Mouse (Mus musculus) urinary bladder, postnatal 14 days (tissue): ENCODE results near the gene Ank2.
"Not testable (repeated sequence)": the region's sequence is repeated elsewhere in the genome, so short reads cannot be mapped to it uniquely, and the experiment has no call there.

ENCODE experiments used
- DNase-seq: peaks from one replicate; pipeline ENCODE4 v3.0.0; 2021; ENCODE audit warnings: low spot score

The Ank2 gene

DNA sequence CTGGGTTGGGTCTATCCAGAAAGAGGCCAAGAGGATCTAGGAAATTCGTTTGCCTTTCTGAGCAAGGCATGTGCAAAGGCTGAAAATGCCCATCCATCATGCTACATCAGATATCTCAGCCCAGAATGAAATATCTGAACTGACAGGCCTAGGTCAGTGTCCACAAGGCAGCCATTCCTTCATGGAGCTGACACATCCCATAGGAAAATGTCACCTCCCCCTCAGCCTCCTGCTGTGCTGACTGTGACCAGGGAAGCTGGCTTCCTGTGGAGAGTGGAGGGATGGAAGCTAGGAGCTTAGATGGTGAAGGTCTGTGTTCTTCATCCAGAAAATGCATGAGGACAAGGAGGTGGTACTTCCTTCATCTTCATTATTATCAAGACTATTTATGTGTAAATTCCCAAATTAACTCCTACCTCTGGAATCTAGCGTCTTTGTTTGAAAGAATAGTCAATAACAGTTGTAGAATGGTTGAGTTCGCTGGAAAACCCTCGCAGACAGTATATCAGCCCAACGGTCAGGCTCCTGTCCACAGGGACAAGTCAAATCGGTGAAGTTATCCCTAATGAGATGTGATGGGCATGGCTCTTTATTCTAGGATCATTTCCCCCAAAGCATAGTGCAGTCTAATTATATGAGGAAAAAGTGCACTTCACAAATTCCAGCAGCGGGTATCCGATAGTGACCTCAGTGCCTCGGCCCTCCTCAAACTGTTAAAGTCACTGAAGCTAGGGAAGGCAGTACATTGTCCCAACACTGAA lies 148.4 kb downstream of the Ank2 start:
- DNase-seq = no peak

DNA sequence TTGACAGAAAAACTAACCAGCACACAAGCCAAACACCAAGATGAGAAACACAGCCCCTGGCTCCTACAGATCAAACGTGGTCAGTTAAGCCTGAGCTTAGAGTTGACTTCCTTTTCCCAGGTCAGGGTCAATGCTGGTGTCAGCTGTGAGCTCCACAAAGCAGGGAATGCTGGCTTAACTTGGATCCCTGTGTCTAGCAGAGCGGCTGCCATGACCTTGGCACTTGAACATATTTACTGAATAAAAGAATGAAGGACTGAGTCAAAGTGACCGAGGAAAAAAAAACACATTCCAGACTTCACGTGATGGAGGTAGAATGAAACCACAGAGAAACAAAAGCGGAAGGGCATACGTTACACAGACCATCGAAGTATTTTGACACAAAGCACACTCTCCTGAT lies 150.2 kb downstream of the Ank2 start:
- no peak for DNase-seq

DNA sequence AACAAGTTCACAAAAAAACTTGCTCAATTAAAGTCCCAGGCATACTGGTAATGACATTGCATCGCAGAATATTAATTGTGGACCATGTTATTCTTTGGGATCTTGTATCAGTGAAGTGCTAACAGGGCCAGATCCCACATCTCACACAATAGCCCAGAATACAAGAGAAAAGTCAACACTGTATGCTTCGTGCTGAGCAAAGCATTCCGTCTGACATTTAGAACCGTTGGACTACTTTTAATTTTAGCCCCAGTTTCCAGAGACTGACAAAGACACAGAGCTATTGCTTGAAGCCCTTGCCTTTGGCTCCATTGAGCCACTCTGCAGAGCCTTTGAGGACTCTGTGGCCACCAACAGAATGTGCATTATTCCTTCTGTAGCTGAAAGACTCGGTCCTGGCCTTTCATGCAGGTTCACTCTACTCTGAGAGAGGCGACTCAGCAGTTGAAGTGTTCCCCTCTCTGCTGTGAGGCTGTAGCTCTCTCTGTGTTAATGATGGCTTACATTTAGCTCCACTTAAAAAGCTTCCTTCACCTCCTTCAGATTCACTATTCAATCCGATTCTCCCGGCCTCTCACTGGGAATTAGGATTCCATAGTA lies 153.2 kb downstream of the Ank2 start:
- no peak for DNase-seq

DNA sequence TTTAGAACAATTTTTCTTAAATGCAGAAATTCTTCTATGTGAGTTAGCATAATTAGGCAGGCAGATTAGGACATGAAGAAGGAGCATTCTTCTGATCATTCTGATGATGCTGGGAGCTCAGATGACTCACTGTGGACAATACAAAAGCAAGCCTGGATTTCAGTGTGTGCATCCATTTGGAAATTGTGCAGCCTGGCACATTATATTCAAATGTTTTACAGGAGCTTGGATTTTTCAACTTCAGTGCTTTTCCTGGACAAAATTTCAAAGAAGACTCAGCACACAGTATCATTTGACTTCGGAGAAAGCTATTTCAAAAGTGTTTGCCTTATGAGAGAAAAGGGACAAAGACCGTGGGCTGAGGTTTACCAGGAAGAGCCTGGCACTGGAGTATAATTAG lies 157.8 kb downstream of the Ank2 start:
- no peak for DNase-seq

DNA sequence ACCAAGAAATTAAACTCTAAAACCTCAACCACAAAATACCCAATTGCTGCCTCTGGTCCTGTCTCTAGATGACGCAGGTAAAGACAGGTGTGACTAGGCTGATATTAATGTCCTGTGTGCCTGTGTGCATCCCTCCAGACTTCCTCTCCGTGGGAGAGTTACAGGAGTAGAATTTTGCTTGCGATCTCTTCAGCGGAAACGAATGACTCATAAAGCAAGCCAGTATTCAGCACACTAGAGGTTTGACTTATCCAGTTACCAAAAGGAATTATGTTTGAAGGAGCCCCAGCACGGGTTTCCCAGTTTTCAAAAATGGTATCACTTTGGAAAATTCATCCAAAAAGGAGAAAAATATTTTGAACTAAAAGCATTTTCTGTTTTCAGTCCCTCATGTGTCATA lies 164.3 kb downstream of the Ank2 start:
- DNase-seq = no peak

DNA sequence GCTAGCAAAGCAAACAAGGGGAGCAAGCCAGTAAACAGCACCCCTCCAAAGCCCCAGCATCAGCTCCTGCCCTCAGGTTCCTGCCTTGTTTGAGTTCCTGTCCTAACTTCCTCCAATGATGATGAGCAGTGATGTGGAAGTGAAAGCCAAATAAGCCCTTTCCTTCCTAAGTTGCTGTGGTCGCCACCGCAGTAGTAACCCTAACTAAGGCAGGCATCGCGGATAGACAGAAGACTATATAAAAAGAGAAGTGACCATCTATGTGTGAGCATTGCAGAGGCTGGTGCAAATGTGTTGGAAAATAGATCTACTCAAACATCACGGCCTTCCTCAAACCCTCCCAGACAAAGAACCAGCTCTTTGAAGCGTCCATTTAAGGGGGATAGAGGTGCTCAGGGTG lies 167.6 kb downstream of the Ank2 start:
- no peak for DNase-seq

DNA sequence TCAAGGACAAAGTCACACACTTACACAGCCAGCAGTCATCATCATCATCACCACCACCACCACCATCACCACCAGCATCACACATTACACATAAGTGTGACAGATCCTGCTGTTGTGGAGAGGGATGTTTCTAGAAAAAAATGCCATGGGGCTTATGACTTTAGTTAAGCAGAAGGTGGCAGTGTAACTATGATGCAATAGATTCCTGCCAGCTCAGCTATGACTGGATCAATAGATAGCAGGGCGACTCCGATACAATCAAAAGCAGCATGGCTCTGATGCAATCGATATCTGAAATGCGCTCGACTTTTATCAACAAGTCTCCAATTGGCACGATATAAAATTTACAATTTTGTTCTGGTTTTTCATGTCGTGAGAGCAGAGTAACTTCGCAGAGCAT lies 172.8 kb downstream of the Ank2 start:
- DNase-seq = no peak

DNA sequence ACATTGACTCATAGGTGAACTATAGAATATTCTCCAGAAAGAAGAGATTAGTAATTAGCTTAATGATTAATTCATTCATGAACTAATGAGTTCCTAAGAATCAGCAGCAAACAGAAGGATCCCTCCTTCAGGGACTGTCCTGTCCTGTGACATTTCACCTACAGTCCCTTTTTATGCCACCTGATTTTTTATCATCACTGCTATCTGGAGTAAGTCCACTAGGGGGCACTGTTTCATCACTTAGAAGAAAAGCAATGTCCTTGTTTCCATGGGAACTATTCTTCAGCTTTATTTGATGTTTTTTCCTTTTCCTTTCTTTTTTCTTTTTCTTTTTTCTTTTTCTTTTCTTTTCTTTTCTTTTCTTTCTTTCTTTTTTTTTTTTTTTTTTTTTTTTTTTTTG lies 176.3 kb downstream of the Ank2 start:
- peak; percentile 38 for DNase-seq

DNA sequence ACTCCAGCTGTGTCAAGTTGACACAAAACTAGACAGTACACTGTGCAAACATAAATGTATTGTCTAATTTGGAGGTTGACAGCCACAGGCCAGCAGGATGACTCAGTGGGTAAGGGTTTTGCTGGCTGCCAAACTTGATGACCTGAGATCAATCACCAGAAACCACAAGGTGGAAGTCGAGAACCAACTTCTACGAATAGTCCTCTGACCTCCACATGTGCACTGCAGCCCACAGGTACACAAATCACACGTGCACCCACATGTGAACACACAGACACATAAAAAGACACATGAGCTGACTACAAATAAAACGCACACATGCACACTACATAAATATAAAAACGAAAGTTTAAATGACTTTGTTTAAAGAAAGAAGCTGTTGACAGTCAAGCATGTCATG lies 177.5 kb downstream of the Ank2 start:
- DNase-seq = no peak

DNA sequence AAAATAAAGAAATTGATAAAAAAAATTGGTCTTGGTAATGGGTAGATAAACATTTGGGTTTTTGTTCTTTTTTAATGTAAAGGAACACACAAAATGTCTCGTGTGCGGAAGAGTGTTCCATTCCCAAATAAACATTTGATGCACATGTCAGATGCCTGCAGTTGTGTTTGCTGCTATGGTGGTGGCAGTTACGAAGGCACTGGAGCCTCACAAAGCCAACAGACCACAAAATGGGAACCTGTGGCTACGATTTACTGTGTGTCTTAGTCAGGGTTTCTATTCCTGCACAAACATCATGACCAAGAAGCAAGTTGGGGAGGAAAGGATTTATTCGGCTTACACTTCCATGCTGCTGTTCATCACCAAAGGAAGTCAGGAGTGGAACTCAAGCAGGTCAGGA lies 178.1 kb downstream of the Ank2 start:
- DNase-seq = not testable (repeated sequence)

DNA sequence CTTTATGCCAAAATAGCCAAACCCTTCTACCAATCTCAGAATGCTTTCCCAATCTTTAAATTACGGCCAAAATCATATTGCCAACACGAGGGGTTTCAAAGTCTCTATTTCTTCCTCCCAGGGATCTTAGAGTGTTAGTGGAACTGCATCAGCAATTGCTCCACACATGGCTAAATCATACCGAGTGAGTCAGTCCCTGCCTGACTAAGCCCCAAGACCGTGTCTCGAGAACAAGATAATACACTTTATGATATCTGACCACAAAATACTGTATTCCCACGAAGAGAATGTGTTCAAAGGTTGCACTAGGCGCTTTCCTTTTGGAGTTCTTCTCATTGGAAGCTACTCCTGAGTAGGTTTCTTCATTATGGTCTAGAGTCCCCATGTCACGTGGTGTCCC lies 178.8 kb downstream of the Ank2 start:
- DNase-seq = no peak

DNA sequence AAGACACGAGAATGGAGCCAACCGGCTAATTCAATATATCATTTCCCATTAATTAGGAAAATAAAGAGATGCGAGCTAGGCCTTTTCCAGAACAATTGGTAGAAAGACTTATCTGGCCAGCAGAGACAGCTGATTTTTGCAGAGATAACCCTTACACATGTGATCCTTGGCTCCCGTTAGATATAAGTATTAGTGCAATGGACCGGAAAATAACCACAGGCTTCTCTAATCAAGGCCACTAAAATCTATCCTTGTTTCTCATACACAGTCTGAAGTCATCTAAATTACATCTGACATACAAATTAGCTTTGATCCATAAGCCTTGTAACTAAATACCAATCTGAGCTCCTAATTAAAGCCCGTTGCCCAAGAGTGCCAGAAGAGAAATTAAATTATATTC lies 181.5 kb downstream of the Ank2 start:
- DNase-seq = no peak

DNA sequence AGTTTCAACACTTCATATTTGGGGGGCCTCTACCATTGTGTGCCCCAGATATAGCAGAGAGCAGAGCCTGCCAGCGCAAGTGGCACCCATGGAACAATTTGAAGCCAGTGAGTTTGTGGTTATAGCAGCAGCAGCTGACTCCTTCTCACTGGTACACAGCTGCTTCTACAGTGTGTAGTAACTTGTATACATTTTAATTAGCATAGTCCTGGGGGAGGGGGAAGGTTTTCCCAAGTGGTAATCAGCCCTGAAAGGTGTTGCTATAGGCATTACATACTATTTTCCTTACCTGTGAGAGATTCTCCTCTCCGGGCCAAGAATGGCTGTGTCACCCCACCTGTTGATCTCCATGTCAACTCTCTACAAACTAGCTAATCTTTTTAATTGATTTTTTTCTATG lies 182.4 kb downstream of the Ank2 start:
- DNase-seq = no peak

DNA sequence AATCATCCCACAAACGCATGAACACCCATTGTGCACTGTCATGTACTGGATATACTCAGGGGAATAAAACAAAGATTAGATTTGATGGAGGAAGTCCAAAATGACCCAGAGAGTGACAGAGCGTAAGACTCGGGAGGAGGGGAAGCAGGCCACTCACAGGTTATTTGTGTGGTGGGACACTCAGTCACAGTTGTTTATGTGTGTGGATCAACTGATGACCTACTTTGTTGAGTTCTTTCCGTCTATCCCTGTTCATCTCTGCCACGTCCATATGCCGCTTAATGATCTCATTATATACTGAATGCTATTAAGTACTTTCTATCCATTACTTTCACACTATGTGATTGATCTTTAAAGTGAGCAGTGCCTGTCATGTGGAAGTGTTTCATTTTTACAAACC lies 187.6 kb downstream of the Ank2 start:
- DNase-seq = no peak

DNA sequence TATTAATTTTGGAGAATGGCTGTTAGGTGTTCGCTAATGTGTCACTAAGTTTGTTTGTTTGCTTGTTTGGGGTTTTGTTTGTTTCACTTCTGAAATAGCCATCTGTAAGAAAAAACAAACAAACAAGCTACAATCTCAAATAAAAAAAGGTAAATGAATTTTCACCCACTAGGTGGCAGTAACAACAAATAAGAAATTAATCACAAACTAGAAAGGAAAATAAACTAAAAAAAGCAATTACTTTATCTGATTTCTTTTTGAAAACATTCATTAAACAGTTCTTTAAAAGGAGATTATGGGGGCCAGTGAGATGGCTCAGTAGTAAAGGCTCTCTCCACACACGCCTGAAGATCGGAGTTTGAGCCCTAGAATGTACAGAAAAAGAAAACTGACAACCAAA lies 189.1 kb downstream of the Ank2 start:
- no peak for DNase-seq

DNA sequence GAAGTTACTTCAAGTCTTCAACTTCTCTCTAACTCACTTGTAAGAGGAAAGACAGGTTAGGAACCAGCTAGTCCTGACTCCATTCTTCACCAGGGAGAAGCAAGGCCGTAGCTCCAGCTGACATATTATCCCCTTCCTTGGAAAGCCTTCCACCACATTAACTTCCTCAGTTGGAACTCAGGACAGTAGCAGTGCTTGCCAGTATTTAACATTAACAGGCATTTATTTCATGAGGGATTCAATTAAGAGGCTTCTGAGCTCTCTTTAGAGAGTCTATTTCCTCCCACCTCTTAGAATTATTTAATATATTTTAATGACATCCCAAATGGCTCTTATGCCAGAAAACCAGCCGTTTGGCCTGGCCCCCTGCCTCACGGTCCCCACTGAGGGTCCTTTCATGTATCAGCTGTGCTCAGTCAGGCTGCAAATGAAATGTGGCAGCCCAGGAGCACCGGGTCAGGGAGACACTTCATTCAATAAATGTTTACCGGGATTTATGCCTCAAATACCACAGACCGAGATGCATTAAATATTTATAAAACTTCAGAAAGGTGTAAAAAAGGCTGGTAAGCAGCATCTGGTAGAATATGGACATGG lies 195.1 kb downstream of the Ank2 start:
- DNase-seq = no peak

DNA sequence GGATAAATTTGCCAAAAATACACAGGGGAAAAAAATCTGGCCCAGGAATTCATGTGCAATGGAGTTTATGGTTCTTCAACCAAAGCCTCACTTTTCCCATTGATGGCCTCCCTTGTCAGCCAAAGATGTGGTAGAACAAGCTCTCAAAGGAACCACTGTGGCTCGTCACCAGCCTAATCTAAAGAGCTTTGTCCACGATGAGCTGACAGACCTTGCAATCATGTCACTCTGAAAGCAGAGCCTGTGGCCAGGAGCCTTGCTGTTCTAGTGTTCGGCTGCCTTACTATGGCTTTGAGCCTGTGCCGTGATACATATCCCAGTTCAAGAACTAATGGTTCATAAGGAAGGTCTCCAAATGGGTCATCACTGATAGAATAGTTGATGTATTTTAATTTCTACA lies 196.1 kb downstream of the Ank2 start:
- no peak for DNase-seq

DNA sequence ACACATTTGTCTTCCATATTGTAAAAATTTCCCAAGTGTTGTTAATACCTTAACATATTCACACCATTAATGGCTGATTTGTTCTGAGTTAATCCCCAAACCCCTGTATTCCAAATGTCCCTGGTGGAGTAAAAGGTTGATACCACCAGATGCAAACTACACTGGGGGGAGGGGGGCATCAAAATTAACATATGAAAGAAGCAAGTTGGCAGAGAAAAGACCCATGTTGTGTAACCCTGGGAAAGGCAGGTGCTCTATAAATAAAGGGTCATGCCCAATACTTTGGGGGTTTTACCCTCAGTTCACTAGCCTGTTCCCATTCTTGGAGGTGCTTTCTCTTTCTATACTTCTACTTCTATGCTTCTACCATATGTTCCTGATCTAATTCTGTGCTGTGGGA lies 198.4 kb downstream of the Ank2 start:
- no peak for DNase-seq

DNA sequence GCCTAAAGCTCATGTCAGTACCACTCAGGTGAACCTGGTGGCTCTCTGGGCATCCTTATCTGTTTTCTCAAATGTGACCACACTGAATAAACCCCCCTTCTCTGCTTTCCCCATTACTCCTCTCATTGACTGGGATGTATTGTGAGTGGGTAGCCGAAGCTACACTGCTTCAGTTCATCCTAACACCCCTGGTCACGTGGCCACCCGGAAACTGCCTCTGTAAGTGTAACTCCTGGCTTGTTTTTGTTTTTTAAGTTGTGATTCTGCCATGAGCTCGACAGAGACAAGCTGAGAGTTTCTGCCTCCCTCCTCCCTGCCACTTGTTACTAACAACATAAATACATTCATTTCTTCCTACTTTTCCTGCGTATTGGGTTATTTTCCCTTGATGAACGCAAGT lies 203.2 kb downstream of the Ank2 start:
- no peak for DNase-seq

DNA sequence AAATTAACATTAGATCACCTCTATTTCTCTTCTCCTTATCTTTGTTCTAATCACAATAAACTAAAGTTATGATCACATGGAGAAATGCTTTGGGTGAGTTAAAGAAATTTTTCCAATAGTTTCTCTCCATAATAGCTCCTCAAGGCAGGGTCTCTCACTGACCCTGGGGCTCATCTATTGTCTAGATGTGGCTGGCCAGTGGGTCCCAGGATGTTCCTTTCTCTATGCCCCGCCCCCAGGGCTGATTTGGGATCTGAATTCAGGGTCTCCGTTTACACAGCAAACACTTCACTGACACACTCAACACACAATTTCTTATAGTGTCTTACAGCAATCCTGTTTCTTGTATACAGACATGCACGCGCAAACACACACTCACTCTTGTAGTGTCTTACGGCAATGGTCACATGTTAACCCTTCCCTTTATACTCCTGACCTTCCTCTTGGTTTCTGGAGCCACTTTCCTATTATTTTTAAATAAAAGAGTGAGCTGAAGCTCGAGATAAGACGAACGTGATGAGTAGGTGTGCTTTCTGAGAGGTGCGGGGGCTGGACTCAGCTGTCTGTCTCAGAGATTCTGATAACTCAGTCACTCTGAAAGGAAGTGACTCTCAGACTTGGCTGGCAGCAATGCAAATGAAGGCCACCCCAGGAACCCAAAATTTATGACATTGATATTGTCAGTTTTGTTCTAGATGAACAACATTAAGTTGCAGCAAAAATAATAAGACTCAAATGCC lies 204.4 kb downstream of the Ank2 start:
- DNase-seq = no peak

DNA sequence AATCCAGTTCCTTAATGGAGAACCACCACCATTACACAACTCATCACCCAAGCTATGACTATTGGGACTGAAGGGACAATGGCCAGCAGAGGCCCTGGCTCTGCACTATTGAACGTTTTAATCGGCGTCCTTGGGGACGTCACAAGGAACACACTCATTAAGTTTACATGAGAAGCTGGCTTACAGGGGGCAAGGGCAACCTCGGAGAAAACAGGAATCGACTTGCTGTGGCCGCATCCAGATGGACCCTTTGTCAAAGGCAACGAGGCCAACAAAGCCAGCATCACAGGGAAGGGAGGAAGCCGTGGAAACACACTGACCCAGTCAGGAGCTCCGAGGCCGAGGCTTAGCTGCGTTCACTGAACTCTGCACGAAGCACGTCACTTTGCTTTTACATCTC lies 205.1 kb downstream of the Ank2 start:
- no peak for DNase-seq

DNA sequence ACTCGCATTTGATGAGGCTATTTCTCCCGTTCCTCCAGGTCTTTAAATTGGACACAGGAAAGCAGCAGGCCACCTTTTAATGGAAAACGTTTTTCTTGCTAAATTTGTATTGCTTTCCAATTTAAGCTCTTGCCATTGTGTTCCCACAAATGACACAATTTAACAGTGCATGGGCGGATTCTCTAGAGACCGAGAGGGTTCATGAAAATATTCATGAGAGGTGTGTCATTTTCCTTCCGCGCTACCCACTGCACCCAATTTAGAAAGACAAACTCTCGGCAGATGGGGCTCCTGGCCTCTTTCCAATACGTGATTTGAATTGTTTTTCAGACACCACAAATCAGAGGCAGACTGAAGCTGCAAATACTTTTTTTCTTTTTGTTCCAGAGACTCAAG lies 205.7 kb downstream of the Ank2 start:
- DNase-seq = no peak

DNA sequence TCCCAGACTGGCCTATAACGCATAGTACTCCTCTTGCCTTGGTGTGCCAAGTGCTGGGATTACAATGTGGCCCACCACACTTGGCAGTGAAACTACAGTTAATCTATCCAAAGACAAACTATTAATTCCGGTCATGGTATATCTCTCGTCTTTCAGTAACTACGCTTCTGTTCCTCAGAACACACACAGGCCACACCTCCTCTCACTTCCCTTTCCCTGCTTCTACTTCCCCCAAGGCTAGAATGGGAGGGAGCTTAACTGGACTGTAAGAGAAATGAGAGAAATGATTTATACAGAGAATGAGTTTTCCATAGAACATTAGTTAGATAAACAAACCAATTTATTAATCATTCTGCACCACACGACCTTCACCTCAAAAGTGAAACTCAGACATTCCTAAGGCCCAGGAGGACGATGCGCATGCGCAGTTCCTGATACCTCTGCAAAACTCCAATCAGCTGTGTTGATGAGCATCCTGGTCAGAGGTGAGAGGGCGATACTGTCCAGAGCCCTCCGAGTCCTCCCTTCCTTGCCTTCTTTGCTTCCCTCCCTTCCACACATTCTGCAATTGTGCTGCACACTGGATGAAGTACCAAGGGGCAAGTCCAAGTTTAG lies 206.2 kb downstream of the Ank2 start:
- DNase-seq = no peak
